Mouse (Mus musculus) CH12.LX (cell line): Measurements from ENCODE around the gene Rsu1.

Source experiments
- CTCF ChIP-seq, 2 experiments: IDR thresholded peaks in 1 of 2; conservative IDR thresholded peaks in 1 of 2; 2 replicates each; pipeline ENCODE4 v1.5.1; 2011 to 2012; ENCODE audit warnings: low read depth in 2 of 2, low read length in 2 of 2, improper control_type of control experiment in 1 of 2, inconsistent platforms in 1 of 2, mild to moderate bottlenecking in 1 of 2, moderate library complexity in 1 of 2
- EP300 ChIP-seq: IDR thresholded peaks from 2 replicates; pipeline ENCODE4 v1.6.1; 2011; ENCODE audit warnings: low read length, improper control_type of control experiment
- PAX5 ChIP-seq: IDR thresholded peaks from 2 replicates; pipeline ENCODE4 v1.6.1; 2012; ENCODE audit warnings: low read length, inconsistent platforms, mixed read lengths
- POLR2A ChIP-seq: IDR thresholded peaks from 2 replicates; pipeline ENCODE4 v1.6.1; 2011; ENCODE audit warnings: low read depth, mild to moderate bottlenecking, improper control_type of control experiment, low read length
- TBP ChIP-seq: conservative IDR thresholded peaks from 2 replicates; pipeline ENCODE4 v1.6.1; 2011; ENCODE audit warnings: low read depth, low read length, improper control_type of control experiment
- UBTF ChIP-seq: IDR thresholded peaks from 2 replicates; pipeline ENCODE4 v1.6.1; 2012; ENCODE audit warnings: low read depth, mild to moderate bottlenecking, inconsistent platforms, low read length, improper control_type of control experiment, moderate library complexity
- USF1 ChIP-seq: IDR thresholded peaks from 2 replicates; pipeline ENCODE4 v1.6.1; 2014; ENCODE audit warnings: low read depth, mild to moderate bottlenecking, inconsistent platforms, low read length, improper control_type of control experiment

DNA sequence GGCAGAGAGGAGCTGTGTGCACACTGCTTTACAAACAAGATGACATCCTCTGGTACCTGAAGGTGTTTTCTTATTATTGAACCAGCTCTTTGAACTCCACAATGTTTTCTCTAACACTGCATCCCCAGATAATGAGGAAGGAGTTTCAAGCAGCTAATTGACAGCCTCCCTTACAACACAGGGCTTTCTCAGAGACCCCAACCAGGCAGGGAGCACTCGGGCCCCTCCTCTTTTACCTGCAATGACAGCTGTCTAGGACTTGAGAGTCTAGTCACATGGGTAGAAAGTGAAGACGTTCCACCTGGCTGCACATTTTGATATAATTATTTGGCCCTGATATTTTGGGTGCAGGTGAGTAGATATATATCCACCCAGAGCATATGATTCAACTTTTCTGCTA lies 72.2 kb downstream of the Rsu1 start:
- no peak for TF ChIP-seq UBTF
- no peak for TF ChIP-seq EP300
- TF ChIP-seq PAX5: no peak
- no peak for TF ChIP-seq USF1
- no peak for TF ChIP-seq CTCF (conservative IDR thresholded peaks at IDR 0.05 in 1 of 2, IDR thresholded peaks at IDR 0.05 in 1 of 2; ENCODE audit: low read depth in 2 of 2, low read length in 2 of 2)
- no peak for TF ChIP-seq POLR2A
- TF ChIP-seq TBP: no peak
